Mouse (Mus musculus) midbrain, embryonic 12.5 days (tissue): Measurements from ENCODE around the gene Psmc3ip. TPM values are rescaled to one million over a fixed set of nuclear protein-coding genes. Genes with fewer than 3 reads are reported as not detected.

Experiments used
- ATAC-seq: fragments of 200-750 bp; cut with Nextera tagmentation; 2 replicates; pipeline ENCODE4 v1.8.0; 2017; ENCODE audit warnings: low read depth, moderate TSS enrichment, moderate library complexity; ENCODE audit not compliant: low FRiP score
- H3K27ac ChIP-seq: fragments of 300-500 bp; sonication (generic); replicated peaks from 2 replicates; pipeline ENCODE4 v1.5.1; 2016; ENCODE audit warnings: mild to moderate bottlenecking
- H3K27me3 ChIP-seq: fragments of 300-500 bp; sonication (generic); 2 replicates; pipeline ENCODE4 v1.6.1; 2016; ENCODE audit warnings: mild to moderate bottlenecking
- H3K36me3 ChIP-seq: fragments of 300-500 bp; sonication (generic); 2 replicates; pipeline ENCODE4 v1.6.1; 2016
- H3K4me1 ChIP-seq: fragments of 300-500 bp; sonication (generic); 2 replicates; pipeline ENCODE4 v1.6.1; 2016
- H3K4me2 ChIP-seq: fragments of 300-500 bp; sonication (generic); replicated peaks from 2 replicates; pipeline ENCODE4 v1.6.1; 2016; ENCODE audit warnings: mild to moderate bottlenecking, moderate library complexity
- H3K4me3 ChIP-seq: fragments of 300-500 bp; sonication (generic); 2 replicates; pipeline ENCODE4 v1.5.1; 2016; ENCODE audit warnings: mild to moderate bottlenecking
- H3K9ac ChIP-seq: fragments of 300-500 bp; sonication (generic); replicated peaks from 2 replicates; pipeline ENCODE4 v1.6.1; 2016; ENCODE audit warnings: mild to moderate bottlenecking, moderate library complexity
- H3K9me3 ChIP-seq: fragments of 300-500 bp; sonication (generic); 2 replicates; pipeline ENCODE4 v1.6.1; 2016; ENCODE audit warnings: mild to moderate bottlenecking
- WGBS: fragments of 180-500 bp; shearing (Covaris S2); methylation state at CpG from one replicate; pipeline ENCODE4 v1.1.7; 2016; 5-methylcytosine and 5-hydroxymethylcytosine counted together
- polyA plus RNA-seq: library from polyadenylated mRNA; unstranded; fragments of >200 nt; fragmentation: Nextera tagmentation; extraction: Ambion mirVana; gene quantifications from 2 replicates; pipeline ENCODE4 v1.2.1, GENCODE M21; 2016

Psmc3ip gene
- 41.7 and 42.4 TPM in 2 replicates for polyA plus RNA-seq

DNA sequence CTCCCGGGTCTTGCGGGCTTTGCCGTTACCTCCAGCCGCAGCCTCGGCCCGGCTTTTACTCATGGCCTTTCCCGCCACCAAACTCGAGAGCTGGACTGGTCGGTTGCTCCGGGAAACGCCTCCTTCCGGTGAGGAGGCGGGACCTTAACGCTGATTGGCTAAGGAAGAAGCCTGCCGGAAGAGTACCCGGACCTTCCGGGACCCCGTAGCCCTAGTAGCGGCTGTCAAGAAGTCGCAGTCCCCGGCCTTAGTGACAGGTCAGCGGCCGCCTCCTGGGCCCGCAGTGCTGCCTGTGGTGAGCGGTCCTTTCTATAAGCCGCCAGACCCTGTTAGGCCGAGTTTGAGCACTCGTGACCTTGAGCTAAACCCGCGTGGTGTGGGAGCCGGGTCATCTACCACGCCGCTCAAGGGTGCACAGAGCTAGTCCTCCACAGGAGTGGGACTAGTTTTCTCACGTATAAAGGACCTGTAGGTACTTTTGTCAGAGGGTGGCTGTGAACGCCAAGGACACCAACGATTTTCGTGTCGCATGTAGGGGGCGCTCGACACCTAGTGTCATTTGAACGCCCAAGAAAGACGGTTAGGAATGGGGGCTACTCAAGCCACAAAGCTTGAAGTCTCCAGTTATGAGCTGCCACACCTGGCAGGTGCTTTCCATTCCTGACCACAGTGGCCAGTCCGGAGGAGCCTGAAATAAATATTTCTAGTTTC is at the start of gene Psmc3ip:
Gene Psmc3ip (minus strand): TSS at position 123 of the 711 bp plus-strand sequence.
- peaks cover 73% of the 10 kb centered on the region for H3K36me3 ChIP-seq
- peak; percentile 92 for ATAC-seq
- no peaks in the 10 kb centered on the region for H3K27me3 ChIP-seq
- H3K9me3 ChIP-seq: no peaks in the 10 kb centered on the region
- H3K27ac ChIP-seq: peak within 1 kb of the TSS; percentile 79
- peak within 1 kb of the TSS; percentile 68 for H3K9ac ChIP-seq
- peaks cover 20% of the 10 kb centered on the region for H3K4me1 ChIP-seq
- peak within 1 kb of the TSS; percentile 95 for H3K4me2 ChIP-seq
- peak within 1 kb of the TSS; percentile 58 for H3K4me3 ChIP-seq
- under 1% methylated on average over 43 of the region's 43 CpGs for WGBS

GRCm38 (mm10) chr11:101143338-101144225 is 48.3 kb upstream of the Psmc3ip start:
- H3K36me3 ChIP-seq: no peaks in the 10 kb centered on the region
- no peaks in the 10 kb centered on the region for H3K9me3 ChIP-seq
- H3K4me3 ChIP-seq: peak overlapping the region; percentile 25
- H3K9ac ChIP-seq: peak overlapping the region; percentile 41; the same call in 1 of the 2 replicates
- peaks cover 19% of the 10 kb centered on the region for H3K4me1 ChIP-seq
- peaks cover 13% of the 10 kb centered on the region for H3K27me3 ChIP-seq
- peak overlapping the region; percentile 70 for H3K27ac ChIP-seq
- WGBS: 22% methylated on average over 19 of the region's 19 CpGs
- peak overlapping the region; percentile 53 for H3K4me2 ChIP-seq
- peak; percentile 76 for ATAC-seq

GRCm38 (mm10) chr11:101142215-101142967 is 47.2 kb upstream of the Psmc3ip start:
- ATAC-seq: no peak
- WGBS: 88% methylated on average over 10 of the region's 10 CpGs

DNA sequence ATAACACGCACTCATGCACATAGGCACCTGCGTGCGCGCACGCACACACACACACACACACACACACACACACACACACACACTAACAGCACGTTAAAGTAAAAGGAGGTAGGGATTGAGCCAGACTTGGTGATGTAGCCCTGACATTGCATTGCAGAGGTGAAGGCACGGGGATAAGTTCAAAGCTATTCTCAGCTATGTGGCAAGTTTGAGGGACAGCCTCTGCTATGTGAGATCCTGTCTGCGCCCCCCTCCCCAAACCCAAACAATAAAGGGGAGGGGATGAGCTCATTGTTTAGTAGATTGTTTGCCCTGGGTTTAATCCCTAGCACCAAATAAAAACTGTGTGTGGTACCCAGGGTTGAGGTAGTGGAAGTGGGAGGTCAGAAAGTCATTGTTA is 45.9 kb upstream of the Psmc3ip start:
- no peak overlapping the region for H3K9ac ChIP-seq
- no peak overlapping the region for H3K4me3 ChIP-seq
- no peak overlapping the region for H3K27ac ChIP-seq
- WGBS: 79% methylated on average over 8 of the region's 8 CpGs
- H3K9me3 ChIP-seq: no peaks in the 10 kb centered on the region
- no peaks in the 10 kb centered on the region for H3K36me3 ChIP-seq
- H3K27me3 ChIP-seq: peaks cover 13% of the 10 kb centered on the region
- peaks cover 17% of the 10 kb centered on the region for H3K4me1 ChIP-seq
- ATAC-seq: no peak
- no peak overlapping the region for H3K4me2 ChIP-seq

More at GRCm38 (mm10) chr11:101142215-101142967, 47.2 kb upstream of the Psmc3ip start:
- Histone ChIP-seq H3K27ac (no peak overlapping the region), H3K4me2 (no peak overlapping the region), H3K9ac (no peak overlapping the region), H3K27me3 (peaks cover 13% of the 10 kb centered on the region), H3K4me3 (no peak overlapping the region), H3K9me3 (no peaks in the 10 kb centered on the region), H3K4me1 (peaks cover 21% of the 10 kb centered on the region), H3K36me3 (no peaks in the 10 kb centered on the region)

DNA sequence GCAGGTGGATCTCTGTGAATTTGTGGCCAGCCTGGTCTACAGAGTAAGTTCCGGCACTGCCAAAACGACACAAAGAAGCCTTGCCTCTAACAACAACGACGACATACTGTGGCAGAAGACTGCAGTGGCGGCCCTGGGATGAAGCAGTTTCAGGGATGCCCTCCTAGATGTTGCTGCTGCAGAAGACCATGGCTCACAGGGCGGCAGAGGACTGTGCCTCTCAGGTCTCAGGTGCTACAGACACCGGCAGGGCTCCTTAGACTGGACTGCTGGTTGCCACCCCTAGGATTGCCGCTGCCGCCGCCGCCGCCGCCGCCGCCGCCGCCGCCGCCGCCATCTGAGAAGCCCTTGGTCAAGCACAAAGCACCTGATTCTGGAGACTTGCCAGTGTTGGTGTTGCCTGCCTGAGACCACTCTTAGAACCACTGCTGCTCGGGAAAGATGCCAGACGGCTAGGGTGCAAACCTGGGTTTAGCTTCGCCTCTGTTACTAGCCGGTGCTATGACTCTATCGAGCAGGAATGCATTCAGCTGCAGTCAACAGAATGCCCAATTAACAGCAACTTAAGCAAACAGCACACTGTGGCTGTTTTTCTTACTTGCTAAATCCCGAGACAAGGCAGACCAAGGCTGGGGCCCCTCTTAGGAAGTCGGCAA is 45.1 kb upstream of the Psmc3ip start:
- Histone ChIP-seq H3K9me3 (no peaks in the 10 kb centered on the region), H3K9ac (no peak overlapping the region), H3K4me2 (peak overlapping the region; percentile 42), H3K4me3 (peak overlapping the region; percentile 24), H3K27ac (no peak overlapping the region), H3K4me1 (peaks cover 17% of the 10 kb centered on the region), H3K27me3 (peaks cover 13% of the 10 kb centered on the region), H3K36me3 (no peaks in the 10 kb centered on the region)
- 41% methylated on average over 27 of the region's 27 CpGs for WGBS
- no peak for ATAC-seq

DNA sequence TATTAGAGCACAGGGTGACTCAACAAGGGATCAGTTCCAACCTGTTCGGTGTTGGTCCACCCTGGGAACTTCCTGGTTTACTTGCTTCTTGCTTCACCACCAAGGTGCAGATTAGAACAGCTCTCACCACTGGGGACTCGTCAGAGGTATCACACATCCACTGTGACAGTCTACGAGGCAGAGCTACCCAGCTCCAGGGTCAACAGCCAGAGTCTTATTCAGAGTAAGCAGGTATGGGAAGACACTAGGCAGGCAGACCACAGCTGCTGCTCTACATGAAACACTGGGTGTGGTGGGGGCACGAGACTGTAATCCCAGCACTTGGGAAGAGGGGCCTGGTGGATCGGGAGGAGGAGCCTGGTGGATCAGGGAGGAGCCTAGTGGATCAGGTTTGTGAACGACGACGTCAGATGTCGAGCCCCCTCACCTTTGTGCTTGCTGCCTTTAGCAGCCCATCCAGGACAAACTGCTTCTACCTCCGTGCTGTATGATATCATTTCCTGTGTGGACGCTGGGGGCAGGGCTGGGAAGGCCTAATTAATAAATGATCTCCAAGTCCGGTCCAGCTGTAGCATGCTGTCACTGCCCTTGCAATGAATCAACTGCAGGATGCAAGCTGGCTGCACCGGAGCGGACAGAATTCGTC is 43.4 kb upstream of the Psmc3ip start:
- peak overlapping the region; percentile 14; the same call in 1 of the 2 replicates for H3K4me3 ChIP-seq
- H3K4me2 ChIP-seq: peak overlapping the region; percentile 32
- 29% methylated on average over 15 of the region's 15 CpGs for WGBS
- H3K27ac ChIP-seq: peak overlapping the region; percentile 35
- H3K27me3 ChIP-seq: peaks cover 13% of the 10 kb centered on the region
- no peak; the same call in 1 of the 2 replicates for ATAC-seq
- H3K4me1 ChIP-seq: peaks cover 13% of the 10 kb centered on the region
- peak overlapping the region; percentile 11; the same call in 1 of the 2 replicates for H3K9ac ChIP-seq
- H3K9me3 ChIP-seq: no peaks in the 10 kb centered on the region
- H3K36me3 ChIP-seq: no peaks in the 10 kb centered on the region

GRCm38 (mm10) chr11:101137000-101137399 is 41.8 kb upstream of the Psmc3ip start:
- H3K9me3 ChIP-seq: no peaks in the 10 kb centered on the region
- no peak overlapping the region for H3K4me2 ChIP-seq
- H3K36me3 ChIP-seq: no peaks in the 10 kb centered on the region
- H3K4me3 ChIP-seq: no peak overlapping the region
- ATAC-seq: no peak
- WGBS: 84% methylated on average over 7 of the region's 7 CpGs
- no peak overlapping the region for H3K9ac ChIP-seq
- peaks cover 12% of the 10 kb centered on the region for H3K27me3 ChIP-seq
- peaks cover 9% of the 10 kb centered on the region; the same call in 1 of the 2 replicates for H3K4me1 ChIP-seq
- H3K27ac ChIP-seq: no peak overlapping the region

- WGBS: 84% methylated on average over 13 of the region's 13 CpGs
- H3K4me1 ChIP-seq: peaks cover 6% of the 10 kb centered on the region; the same call in 1 of the 2 replicates
- no peaks in the 10 kb centered on the region for H3K36me3 ChIP-seq
- ATAC-seq: no peak
- H3K27me3 ChIP-seq: no peaks in the 10 kb centered on the region; the same call in 1 of the 2 replicates
- H3K9ac ChIP-seq: no peak overlapping the region
- H3K4me2 ChIP-seq: no peak overlapping the region
- H3K27ac ChIP-seq: no peak overlapping the region
- H3K4me3 ChIP-seq: no peak overlapping the region
- H3K9me3 ChIP-seq: no peaks in the 10 kb centered on the region
These were observed 39.1 kb upstream of the Psmc3ip start for GRCm38 (mm10) chr11:101134217-101134865.

GRCm38 (mm10) chr11:101133037-101133436 is 37.8 kb upstream of the Psmc3ip start:
- Histone ChIP-seq H3K4me1 (no peaks in the 10 kb centered on the region), H3K27ac (no peak overlapping the region), H3K4me2 (no peak overlapping the region), H3K9me3 (no peaks in the 10 kb centered on the region), H3K9ac (no peak overlapping the region), H3K4me3 (no peak overlapping the region), H3K27me3 (no peaks in the 10 kb centered on the region; the same call in 1 of the 2 replicates), H3K36me3 (no peaks in the 10 kb centered on the region)
- 83% methylated on average over 12 of the region's 12 CpGs for WGBS
- ATAC-seq: no peak

DNA sequence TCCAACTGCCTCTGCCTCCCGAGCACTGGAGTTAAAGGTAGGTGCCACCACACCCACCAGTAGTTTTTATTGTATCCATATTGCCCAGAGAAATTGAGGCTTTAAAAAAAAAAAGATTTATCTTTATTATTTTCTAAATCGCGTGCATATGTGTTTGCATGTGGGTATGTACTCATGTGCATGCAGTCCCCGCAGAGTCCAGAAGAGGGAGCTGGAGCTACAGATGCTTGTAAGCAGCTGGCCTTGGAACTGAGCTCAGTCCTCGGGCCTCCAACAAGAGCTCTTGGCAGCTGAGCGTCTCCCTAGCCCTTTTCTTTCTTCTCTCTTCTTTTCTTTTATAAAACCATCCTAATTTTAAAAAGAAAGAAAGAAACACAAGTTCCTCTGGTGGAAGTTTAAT is 36.5 kb upstream of the Psmc3ip start:
- Histone ChIP-seq H3K4me1 (no peaks in the 10 kb centered on the region), H3K9me3 (peaks cover 5% of the 10 kb centered on the region; the same call in 1 of the 2 replicates), H3K9ac (no peak overlapping the region), H3K4me2 (no peak overlapping the region), H3K27ac (no peak overlapping the region), H3K36me3 (peaks cover 8% of the 10 kb centered on the region), H3K27me3 (no peaks in the 10 kb centered on the region; the same call in 1 of the 2 replicates), H3K4me3 (no peak overlapping the region)
- 88% methylated on average over 6 of the region's 6 CpGs for WGBS
- ATAC-seq: no peak
